Mouse (Mus musculus) 3T3-L1 (cell line): ENCODE results near the gene Nrsn2.
"Not testable (repeated sequence)": the region's sequence is repeated elsewhere in the genome, so short reads cannot be mapped to it uniquely, and the experiment has no call there.

Experiments
- DNase-seq: peaks from one replicate; pipeline ENCODE4 v3.0.0-alpha.2; 2015; ENCODE audit warnings: low read depth, low spot score

Gene Nrsn2

DNA sequence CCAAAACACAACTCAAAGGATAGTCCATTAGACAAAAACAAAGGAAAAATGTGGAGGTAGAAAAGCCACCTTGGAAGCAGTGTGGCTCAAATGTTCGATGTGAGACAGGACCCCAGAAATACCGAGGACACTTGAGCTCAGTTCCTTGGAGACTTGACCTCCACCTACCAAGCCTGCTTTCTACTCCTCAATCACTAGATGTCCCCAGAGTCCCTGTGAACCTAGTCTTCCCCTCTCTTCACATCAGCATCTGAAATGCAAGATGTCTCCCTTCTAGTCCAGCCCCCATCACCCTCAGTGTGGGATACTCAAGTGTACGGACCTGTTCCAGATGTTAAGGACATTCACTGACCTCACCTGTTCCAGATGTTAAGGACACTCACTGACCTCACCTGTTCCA, 16.3 kb upstream of the Nrsn2 start:
- peak; percentile 74 for DNase-seq

DNA sequence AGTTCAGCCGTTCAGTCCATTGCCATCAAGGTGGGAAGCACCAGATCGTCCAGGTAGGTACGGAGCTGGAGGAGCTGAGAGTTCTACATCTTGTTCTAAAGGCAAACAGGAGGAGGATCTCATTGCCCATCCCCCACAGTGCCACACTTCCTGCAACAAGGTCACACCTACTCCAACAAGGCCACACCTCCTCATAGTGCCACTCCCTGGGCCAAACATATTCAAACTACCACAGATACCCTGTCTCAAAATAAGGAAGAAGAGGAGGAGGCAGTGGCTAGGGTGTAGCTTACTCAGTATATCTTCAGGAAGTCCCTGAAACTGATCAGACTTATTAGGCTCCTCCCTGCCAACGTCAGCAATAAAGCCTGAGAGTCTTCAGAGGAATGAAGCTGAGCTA, 7.8 kb upstream of the Nrsn2 start:
- no peak for DNase-seq

DNA sequence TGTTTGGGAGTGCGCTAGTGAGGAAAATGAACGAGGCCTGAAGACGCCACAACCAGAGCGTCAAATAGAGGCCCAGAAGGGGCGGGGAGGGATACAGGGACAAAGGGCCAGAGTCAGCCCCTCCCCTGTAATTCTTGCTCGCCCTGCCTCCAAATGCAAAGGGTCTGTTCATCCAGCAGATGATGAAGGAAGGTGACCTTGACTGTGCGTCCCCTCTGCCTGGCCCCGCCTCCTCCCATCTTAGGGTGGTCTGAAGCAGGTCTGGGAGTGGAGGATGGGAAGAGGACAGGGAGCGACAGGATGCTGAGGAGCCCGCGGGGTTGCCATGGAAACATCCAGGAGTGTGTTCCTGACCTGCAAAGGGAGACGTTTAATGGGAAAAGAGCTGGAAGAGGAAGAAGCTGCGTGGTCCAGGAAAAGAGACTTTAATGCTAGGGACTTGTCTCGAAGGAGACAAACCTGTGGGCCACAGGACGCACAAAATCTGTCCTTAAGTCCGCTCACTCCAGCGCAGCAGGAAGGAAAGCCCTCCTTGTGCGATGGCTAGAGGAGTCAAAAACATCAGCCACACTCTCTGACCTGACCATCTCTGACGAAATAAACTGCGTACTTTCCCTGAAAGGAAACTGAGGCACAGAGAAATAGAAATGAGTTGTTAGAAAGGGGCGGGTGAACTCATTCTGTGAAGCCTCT, 640 bp downstream of the Nrsn2 start:
- DNase-seq, result no peak

DNA sequence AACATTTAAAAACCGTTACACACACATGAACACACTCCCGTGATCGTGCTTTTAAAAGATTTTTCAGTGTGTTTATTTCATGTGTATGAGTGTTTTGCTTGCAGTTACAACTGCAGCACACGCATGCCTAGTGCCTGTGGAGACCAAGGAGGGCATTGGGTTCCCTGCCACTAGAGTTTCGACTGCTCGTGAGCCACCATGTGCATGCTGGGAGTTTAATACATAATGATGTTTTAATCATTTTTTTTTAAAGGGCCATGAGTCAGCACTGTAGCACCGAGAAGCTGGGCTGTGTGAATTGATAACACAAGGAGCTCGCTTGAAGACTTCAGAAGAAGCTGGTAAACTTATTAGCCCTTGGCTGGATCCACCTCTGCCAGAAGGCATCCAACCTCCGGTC, 2.9 kb downstream of the Nrsn2 start:
- no peak for DNase-seq

DNA sequence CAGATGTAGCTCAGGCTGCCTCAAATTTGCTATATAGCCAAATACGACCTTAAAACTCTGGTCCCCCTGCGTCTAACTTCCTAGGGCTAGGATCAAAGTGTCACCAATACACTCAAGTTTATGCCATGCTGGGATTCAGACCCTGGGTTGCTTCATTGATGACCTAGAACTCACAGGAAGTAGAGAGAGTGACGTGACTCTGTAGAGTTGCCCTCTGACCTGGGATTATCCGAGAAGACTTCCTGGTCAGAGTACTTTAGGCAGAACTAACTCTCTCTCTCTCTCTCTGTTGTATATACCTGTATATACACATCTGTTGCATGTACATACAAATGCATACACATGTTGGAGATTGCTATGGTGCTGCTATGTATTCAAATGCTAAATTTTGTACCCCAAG, 3.8 kb downstream of the Nrsn2 start:
- DNase-seq, result no peak

DNA sequence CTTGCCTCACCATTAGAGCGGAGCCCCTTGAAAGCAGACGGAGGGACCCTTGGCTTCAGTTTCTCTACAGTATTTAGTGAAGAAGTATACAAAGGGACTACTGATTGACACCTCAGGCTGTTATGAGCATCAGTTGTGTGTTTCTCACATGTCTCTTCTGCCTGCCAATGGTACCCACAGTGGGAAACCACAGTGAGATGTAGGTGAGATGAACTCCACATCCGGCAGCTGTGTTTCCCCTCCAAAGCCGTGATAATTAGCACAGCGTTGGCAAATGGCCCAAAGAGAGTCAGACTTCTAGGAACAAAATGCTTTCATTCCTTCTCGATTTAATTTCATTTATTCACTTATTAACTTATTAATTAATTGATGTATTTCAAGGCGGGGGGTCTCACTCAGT, 4.3 kb downstream of the Nrsn2 start:
- DNase-seq, result no peak

DNA sequence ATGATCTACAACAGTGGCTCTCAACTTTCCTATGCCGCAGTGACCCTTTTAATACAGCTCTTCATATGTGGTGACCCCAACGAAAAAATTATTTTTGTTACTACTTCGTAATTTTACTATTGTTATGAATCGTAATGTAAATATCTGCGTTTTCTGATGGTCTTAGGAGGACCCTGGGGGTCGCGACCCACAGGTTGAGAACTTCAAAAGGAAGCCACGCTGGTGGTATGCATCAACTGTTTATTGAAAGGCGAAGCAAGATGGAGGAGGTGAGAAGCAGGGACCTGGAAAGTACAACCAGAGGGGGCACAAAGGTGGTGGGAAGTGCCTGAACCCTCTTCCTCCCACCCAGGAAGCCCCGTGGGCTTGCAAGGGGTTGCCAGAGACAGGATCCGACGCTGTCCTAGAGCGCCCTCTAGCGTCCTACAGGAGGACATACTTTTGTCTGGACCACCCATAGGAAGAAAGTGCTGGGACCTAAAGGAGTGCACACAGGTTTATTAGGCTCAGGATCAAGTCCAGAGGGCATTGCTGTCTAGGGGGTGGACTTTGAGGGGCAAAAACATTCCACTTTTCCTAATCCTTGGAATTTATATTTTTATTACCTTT, 7.8 kb downstream of the Nrsn2 start:
- peak; percentile 82 for DNase-seq

DNA sequence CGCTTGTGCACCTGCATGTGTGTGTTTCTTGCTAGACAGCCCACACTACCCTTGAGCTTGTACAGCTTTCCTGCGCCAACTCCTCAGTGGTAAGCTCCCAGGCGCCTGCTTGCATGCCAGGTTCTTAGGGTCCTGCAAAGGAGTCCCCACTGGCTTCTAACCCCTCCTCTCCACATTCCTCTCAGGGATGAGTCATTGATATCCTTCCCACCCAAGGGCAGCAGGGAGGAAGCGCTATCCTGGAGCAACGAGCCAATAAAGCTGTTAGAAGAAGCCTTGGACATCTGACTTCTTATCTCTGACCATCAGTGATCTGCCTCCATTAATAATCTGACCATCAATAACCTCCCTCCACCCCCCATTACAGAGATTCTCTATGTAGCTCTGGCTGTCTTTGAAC, 8.5 kb downstream of the Nrsn2 start:
- peak; percentile 32 for DNase-seq

DNA sequence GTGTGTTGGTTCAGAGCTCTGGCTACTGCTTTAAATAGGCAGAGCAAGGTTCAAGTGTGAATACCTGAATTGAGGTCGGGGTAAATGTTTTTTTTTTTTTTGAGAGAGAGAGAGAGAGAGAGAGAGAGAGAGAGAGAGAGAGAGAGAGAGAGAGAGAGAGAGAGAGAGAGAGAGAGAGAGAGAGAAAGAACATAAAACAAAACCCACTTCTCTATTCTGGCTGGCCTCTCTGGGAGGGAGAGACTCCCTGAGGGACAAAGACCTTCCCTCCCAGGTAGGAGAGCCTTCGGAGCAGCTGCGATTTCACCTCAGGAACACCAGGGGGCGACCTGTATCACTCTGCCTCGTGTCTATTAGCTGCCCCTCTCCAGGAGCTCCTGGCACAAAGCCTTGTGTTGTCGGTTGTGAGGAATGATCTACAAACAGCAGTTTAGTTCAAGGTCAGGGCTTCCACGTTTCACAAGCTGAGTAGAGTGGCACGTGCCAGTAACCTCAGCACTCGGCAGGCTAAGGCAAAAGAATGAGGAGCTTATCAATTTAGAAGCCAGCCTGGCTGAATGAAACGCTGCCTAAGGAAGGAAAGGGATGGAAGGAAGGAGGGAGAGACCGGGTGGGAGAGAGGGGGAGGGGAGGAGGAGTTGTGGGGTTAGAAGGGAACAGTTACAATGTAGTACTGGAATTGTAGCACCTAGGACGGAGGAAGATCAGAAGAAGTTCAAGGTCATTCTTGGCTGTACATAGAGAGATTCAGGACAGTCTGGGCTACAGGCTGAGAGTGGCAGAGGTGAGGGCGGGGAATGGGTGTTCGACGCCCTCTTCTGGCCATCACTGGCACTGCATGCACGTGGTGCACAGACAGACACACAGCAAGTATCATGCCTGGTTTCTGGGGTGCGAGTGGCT, 12.9 kb downstream of the Nrsn2 start:
- DNase-seq, result peak; percentile 97

DNA sequence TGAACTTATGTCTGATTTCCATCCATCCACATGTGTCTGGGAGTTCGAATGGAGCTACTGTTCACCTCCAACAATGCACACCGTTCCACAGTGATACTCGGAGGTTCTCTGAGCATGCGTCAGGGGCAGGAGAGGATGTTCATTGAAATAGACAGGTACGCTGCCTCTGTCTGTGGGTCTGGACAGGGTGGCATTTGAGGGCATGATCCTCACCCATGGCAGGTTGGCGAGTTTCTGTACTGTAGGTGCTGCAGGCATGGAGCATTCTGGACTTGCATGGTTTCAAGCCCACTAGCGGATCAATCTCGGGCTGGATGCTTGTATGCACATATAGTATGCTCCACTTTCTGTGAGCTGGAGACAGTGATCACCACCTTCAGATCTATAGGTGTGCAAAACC, 15.2 kb downstream of the Nrsn2 start:
- no peak for DNase-seq

DNA sequence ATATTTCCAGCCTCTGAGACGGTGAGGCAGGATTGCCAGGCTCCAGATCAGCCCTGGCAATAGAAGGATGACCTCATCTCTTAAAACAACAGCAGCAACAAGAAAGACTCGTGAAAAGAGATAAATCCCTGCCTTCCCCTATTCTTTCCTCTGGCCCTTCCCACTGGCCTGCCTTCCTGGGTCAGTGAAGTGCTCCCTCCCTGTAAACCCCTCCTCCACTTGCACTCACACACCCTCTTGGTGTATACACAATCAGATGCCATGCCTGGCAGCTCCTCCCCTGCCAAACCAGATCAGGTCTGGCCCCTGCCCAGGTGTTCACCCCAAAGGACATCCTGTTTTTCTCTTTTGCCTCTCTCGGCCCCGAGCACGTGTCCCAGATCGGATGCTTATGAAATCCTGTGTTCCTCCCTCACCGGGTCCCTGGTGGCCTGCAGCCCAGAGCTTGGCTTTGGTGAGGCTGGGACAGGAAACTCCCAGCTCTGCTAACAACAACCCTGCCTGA, 16.1 kb downstream of the Nrsn2 start:
- no peak for DNase-seq

DNA sequence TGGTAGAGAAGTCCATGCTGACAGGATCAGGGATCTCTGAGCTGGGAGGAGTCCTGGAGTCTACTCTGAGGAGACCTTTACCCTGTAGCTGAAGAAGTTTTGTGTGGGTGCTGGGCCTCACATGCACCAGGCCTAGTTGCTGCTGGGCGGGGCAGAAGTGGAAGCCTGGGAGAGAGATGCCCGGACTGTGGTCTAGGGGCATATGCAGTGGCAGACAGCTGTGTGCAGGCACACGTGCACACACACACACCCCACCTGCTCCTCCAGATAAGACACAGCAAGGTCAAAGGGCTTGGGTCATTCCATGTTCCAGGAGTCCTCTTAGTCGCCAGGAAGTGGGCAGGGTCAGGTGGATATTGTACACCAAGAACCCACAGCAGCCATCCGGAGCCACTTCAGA, 16.8 kb downstream of the Nrsn2 start:
- no peak for DNase-seq

DNA sequence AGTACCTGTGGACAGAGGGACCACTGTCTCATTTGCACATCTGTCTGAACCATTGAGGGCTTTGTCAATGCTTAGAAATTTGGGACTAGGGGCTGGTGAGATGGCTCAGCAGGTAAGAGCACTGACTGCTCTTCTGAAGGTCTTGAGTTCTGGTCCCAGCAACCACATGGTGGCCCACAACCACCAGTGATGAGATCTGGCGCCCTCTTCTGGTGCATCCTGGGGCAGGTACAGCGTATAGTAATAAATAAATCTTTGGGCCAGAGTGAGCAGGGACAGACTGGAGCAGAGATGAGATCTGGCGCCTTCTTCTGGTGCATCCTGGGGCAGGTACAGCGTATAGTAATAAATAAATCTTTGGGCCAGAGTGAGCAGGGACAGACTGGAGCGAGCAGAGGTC, 17.5 kb downstream of the Nrsn2 start:
- not testable (repeated sequence) for DNase-seq

DNA sequence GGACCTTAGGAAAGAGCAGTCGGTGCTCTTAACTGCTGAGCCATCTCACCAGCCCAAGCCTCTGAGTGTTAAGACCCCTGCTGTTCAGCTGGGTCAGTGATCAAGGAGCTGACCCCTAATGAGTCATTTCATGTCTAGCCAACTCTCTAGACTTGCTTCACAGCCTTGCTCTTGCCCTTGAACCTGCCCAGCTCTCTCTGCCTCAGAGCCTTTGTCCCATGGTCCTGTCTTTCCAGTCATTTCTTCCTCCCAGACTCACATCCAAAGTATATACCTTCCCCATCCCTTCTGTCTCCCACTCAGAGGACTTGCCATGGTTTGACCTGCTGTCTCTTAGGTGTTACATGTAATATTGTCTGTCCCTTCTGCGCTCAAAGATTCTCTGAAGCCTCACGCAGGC, 19.2 kb downstream of the Nrsn2 start:
- DNase-seq, result no peak

DNA sequence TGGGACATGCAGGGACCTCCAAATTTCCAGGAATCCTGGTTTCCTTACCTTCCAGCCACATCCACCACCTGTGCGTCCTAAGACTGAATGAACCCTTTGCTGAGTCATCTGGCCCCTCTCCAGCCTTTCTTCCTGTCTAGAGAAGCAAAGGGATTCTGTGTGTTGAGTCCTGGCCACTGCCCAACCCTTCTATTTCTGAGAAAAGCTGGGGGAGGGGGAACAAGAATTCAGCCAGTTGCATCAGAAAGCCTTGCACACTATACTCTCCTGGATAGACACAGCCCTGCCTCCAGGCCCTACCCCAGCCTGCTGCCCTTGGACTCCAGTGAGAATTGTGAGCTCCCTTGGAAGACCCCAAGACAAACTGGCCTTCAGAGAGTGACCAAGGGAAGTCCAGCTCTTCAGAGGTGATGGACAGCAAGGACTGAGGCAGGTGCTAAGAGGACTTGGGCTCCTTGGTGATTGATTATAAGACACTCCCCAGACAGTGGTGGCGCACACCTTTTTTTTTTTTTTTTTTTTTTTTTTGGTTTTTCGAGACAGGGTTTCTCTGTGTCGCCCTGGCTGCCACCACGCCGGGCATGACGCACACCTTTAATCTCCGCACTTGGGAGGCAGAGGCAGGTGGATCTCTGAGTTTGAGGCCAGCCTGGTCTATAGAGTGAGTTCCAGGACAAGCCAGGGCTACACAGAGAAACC, 26.4 kb downstream of the Nrsn2 start:
- peak; percentile 100 for DNase-seq

DNA sequence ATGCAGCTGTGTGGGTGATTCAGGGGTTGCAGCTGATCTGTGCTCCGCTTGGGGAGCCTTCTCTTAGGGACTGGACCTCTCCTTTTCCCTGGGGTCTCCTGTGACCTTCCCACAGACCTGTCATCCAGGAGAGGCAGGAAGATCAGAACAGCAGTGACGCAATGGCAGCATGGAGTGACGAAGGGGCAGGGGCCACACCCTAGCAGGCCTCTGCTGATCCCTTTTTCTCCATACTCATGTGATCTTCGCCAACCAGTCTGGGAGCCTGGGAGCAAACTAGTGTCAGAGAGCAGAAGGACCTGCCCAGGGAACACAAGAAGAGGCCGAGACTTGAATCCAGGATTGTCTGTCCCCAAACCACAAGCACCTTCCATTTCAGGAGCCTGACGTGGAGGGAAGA, 27.2 kb downstream of the Nrsn2 start:
- DNase-seq, result no peak

DNA sequence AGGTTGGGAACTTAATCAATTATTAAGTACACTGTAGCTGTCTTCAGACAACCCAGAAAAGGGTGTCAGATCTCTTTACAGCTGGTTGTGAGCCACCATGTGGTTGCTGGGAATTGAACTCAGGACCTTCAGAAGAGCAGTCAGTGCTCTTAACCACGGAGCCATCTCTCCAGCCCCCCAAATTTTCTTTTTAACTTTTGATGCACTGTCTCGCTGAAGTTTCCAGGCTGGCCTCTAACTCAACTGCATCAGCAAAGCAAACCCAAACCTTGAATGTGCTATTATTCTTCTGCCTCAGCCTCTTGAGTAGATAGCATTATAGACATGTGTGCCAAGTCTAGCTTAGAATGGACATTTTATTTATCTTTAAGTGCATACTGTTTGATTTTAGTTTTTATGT, 28.7 kb downstream of the Nrsn2 start:
- no peak for DNase-seq

DNA sequence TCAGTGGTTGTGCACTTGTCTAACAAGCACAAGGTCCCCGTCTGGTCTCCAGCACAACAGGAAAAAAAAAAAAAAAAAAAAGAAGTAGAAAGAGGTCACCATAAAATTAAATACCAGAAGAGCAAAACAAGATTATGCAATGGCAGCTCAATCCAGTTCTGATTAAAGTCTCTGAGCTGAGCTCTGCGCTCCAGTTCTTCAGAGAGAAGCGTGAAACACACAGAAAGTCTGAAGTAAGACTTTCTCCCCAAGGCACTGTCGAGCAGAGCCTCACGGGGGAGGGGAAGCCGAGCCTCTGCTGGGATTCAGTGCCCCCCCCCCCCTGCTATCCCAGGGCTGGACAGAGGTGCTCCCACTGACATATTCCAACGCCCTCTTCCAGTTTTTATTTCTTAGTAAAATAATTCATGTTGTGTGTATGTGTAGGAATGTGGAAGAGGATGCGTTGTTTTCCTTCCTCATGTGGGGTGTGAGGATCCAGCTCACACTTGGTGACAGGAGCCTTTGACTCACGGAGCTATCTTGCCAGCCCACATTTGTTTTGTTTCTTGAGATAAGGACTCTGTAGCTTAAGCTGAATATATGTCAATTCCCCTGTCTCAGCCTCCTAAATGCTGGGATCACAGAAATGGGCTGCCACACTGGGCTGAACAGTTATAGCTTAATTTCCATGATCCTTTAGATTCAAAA, 29.5 kb downstream of the Nrsn2 start:
- DNase-seq, result no peak

DNA sequence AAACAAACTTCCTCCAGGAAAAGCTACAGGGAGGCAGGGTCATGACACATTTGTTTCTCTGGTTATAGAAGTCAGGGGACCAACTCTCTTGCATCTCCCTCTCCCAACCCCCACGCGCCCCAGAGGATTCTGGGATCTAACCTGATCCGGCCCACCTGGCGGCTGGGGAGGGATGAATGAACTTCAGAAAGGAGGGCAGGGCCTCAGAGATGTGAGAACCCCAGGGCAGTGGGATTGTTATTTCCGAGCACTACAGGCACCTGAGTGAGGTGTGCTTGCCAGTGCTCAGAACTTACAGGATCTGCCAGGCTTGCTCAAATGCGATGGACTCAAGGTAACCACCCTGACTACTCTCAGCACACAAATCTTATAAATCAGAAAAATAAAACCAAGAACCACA, 31.0 kb downstream of the Nrsn2 start:
- no peak for DNase-seq

DNA sequence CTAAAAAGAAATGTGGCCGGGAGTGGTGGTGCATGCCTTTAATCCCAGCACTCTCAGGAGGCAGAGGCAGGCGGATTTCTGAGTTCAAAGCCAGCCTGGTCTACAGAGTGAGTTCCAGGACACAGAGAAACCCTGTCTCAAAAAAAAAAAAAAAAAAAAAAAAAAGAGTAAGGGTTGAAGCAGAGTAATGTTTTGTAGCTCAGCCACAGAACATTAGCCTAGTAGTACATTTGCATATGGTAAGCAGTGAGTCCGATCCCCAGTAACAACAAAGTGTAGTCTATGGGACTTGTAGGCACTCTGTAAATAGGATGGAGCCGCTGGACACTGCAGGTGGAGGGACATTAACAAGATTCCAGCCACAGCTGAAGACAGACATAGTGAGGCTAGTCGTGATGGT, 31.5 kb downstream of the Nrsn2 start:
- no peak for DNase-seq

DNA sequence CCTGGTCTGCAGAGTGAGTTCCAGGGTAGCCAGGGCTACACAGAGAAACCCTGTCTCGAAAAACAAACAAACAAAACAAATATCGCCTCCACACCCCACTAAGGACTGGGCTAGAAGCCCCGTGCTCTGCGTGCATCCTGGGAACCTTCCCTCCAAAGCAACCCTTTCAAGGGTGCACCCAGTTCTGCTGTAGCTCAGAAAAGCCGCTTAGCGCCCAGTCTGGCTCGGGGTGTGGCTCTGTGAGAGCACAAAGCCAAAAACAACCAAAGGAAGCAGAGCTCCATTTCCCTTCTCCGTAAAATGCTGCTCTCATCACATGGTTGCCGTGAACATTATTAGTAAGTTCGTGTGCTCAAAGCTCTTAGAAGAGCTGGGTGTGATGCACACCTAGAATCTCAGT, 32.1 kb downstream of the Nrsn2 start:
- peak; percentile 49 for DNase-seq
